Mouse (Mus musculus) thymus, postnatal 25 days (tissue): ENCODE measurements around the gene Tecpr1.
A peak's percentile ranks its signal among the peaks of the same experiment; 100 is the strongest.

Source experiments
- DNase-seq: peaks from one replicate; pipeline ENCODE4 v3.0.0; 2022

Tecpr1 gene

GRCm38 (mm10) chr5:144207478-144207877, 15.9 kb downstream of the Tecpr1 start:
- DNase-seq: peak; percentile 35

GRCm38 (mm10) chr5:144206069-144206468, 17.3 kb downstream of the Tecpr1 start:
- no peak for DNase-seq

- no peak for DNase-seq
These were observed 18.5 kb downstream of the Tecpr1 start for GRCm38 (mm10) chr5:144204911-144205310.

- no peak for DNase-seq
These were observed 19.1 kb downstream of the Tecpr1 start for GRCm38 (mm10) chr5:144204303-144204702.

GRCm38 (mm10) chr5:144203398-144203959, 19.9 kb downstream of the Tecpr1 start:
- DNase-seq: no peak

GRCm38 (mm10) chr5:144202430-144202829, 21.0 kb downstream of the Tecpr1 start:
- DNase-seq: no peak

GRCm38 (mm10) chr5:144200616-144201015, 22.8 kb downstream of the Tecpr1 start:
- DNase-seq: no peak

GRCm38 (mm10) chr5:144195567-144195966, 27.8 kb downstream of the Tecpr1 start:
- DNase-seq: no peak

GRCm38 (mm10) chr5:144194416-144194815, 29.0 kb downstream of the Tecpr1 start:
- DNase-seq: no peak

- DNase-seq: no peak
These were observed 30.7 kb downstream of the Tecpr1 start for GRCm38 (mm10) chr5:144192673-144193072.

- no peak for DNase-seq
These were observed 32.4 kb downstream of the Tecpr1 start for GRCm38 (mm10) chr5:144191026-144191425.

GRCm38 (mm10) chr5:144189950-144190583, 33.3 kb downstream of the Tecpr1 start, which contains the start of gene Bhlha15:
Bhlha15 (plus strand) TSS chr5:144190286.
- peak; percentile 74 for DNase-seq

GRCm38 (mm10) chr5:144189327-144189726, 34.1 kb downstream of the Tecpr1 start:
- DNase-seq: no peak

- no peak for DNase-seq
These were observed 35.0 kb downstream of the Tecpr1 start for GRCm38 (mm10) chr5:144188422-144188821.

- DNase-seq: no peak
These were observed 38.9 kb downstream of the Tecpr1 start for GRCm38 (mm10) chr5:144184350-144185045.

- no peak for DNase-seq
These were observed 39.6 kb downstream of the Tecpr1 start for GRCm38 (mm10) chr5:144183647-144184335.

GRCm38 (mm10) chr5:144183248-144183559, 40.2 kb downstream of the Tecpr1 start:
- no peak for DNase-seq

- no peak for DNase-seq
These were observed 40.7 kb downstream of the Tecpr1 start for GRCm38 (mm10) chr5:144182542-144183247.

GRCm38 (mm10) chr5:144181249-144181648, 42.2 kb downstream of the Tecpr1 start:
- no peak for DNase-seq

- DNase-seq: no peak
These were observed 45.2 kb downstream of the Tecpr1 start for GRCm38 (mm10) chr5:144178216-144178615.

- DNase-seq: no peak
These were observed 49.8 kb downstream of the Tecpr1 start for GRCm38 (mm10) chr5:144173648-144174047.

GRCm38 (mm10) chr5:144169275-144169975, 54.0 kb downstream of the Tecpr1 start:
- no peak for DNase-seq
